ENCODE assay signal across 23 mouse cellular contexts in the genomic region with DNA sequence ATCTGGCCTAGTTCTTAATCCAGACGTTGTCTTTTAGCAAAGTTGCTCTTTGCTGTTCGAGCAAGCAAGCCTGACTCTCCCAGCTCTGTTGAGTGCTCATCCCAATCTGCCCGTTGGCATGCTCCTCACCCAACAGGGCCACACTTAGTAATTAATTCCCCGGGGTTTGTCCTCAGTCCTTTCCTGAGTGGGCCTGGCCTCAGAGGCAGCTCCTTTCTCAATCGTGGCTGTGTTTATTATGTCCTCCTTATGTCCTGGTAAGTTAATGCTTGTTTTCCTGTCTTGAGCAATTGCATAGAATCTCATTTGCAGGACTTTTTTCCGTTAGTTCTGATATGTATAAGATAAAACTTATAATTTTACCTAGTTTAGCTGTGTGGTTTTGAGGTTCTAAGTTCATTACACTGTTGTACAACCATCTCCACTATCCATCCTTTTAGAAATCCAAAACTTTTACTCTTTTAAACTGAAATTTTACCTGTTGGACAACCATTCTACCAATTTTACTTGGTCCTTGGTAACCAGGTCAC.
DNase-seq lines count a peak whose midpoint lies in the region; TF ChIP-seq lines count a peak whose summit lies in the region.
"Had no signal": no experiment of that assay in that cellular context is flagged by ENCODE, and none has a peak within 500 bp of the region (broad histone marks: within the 10 kb centered on the region; RNA-seq: fewer than 3 reads in every experiment).

No protein-coding gene starts in this region.

- H3K4me3 ChIP-seq in MEL (ENCODE audit: control insufficient read depth in 1 of 2, insufficient read depth in 1 of 2, low read depth in 2 of 2, low read length in 2 of 2), result no peak overlapping the region
- H3K4me3 ChIP-seq: embryonic facial prominence, embryonic 13.5 days; embryonic facial prominence, embryonic 15.5 days; erythroblast, embryonic 14.5 days; forebrain, embryonic 10.5 days; forebrain, embryonic 12.5 days had no signal

- H3K9ac ChIP-seq in MEL (ENCODE audit: control insufficient read depth, low read depth, low read length, poor library complexity, severe bottlenecking), result no peak overlapping the region
- H3K9ac ChIP-seq: embryonic facial prominence, embryonic 13.5 days; embryonic facial prominence, embryonic 15.5 days; forebrain, embryonic 12.5 days had no signal

- no peak for TF ChIP-seq POLR2A in MEL (IDR thresholded peaks at IDR 0.05; ENCODE audit: control insufficient read depth in 1 of 2, insufficient read depth in 1 of 2, low read depth in 1 of 2, low read length in 2 of 2, poor library complexity in 1 of 2)

- intact Hi-C loops in heart, postnatal 10 days (cut with DNase I), result no loop called here

- TF ChIP-seq RAD21 in MEL (IDR thresholded peaks at IDR 0.05; ENCODE audit: low read depth, low read length), result no peak

- peaks cover 12 to 23% of the 10 kb centered on the region in 2 experiments for H3K4me1 ChIP-seq in MEL (ENCODE audit: control insufficient read depth in 1 of 2, insufficient read depth in 2 of 2, low read length in 2 of 2)
- H3K4me1 ChIP-seq: embryonic facial prominence, embryonic 13.5 days; embryonic facial prominence, embryonic 15.5 days; forebrain, embryonic 10.5 days; forebrain, embryonic 12.5 days had no signal

- H3K36me3 ChIP-seq in MEL (ENCODE audit: control insufficient read depth in 1 of 2, insufficient read depth in 2 of 2, low read length in 2 of 2), result peaks cover 26 to 50% of the 10 kb centered on the region in 2 experiments

- 0 out of 2 replicates have a peak, but pooled peaks cover 4% of the 10 kb centered on the region for H3K79me2 ChIP-seq in MEL (ENCODE audit: control insufficient read depth, insufficient read depth, low read length, poor library complexity)

- H3K9me3 ChIP-seq in MEL (replicated peaks; ENCODE audit: insufficient read depth, low read length), result no peaks in the 10 kb centered on the region
- H3K9me3 ChIP-seq: embryonic facial prominence, embryonic 13.5 days; embryonic facial prominence, embryonic 15.5 days; forebrain, embryonic 10.5 days; forebrain, embryonic 12.5 days; G1E had no signal

- peak; percentile 87 for DNase-seq in heart, adult 11 months
- no peak for DNase-seq in heart, postnatal 10 days
- DNase-seq in 416B (ENCODE audit: low read depth) (peak; percentile 60), MEL (ENCODE audit: low read depth, low spot score) (peak; percentile 25)
- no peak for DNase-seq in spleen, adult 12 weeks (ENCODE audit: low spot score)
- no peak for DNase-seq in frontal cortex, postnatal 10 days (ENCODE audit: low spot score in 2 of 2)
- DNase-seq: adrenal gland, adult 2 months; adrenal gland, postnatal 10 days; adrenal gland, postnatal 25 days; B cell, adult 2 months; cerebellum, adult 11 months; cerebellum, adult 18-20 months; cerebellum, adult 8-10 months; cerebellum, postnatal 14 days; cerebellum, postnatal 36 days; embryo, embryonic 11 days had no signal

- TF ChIP-seq EP300 in MEL (IDR thresholded peaks at IDR 0.05; ENCODE audit: low read depth in 1 of 2, low read length in 2 of 2), result peak; percentile 49 to 81; a peak in 2 of 4 replicates

- no peaks in the 10 kb centered on the region for H3K27me3 ChIP-seq in MEL (ENCODE audit: control insufficient read depth in 1 of 2, insufficient read depth in 2 of 2, low read length in 2 of 2)
- H3K27me3 ChIP-seq: CH12.LX; embryonic facial prominence, embryonic 13.5 days; embryonic facial prominence, embryonic 15.5 days; forebrain, embryonic 12.5 days had no signal

- 0 out of 2 replicates have a peak overlapping the region, but pooled peaks have one; percentile 2 for H3K27ac ChIP-seq in MEL (ENCODE audit: control insufficient read depth, low read depth, low read length)
- H3K27ac ChIP-seq: embryonic facial prominence, embryonic 13.5 days; embryonic facial prominence, embryonic 15.5 days; forebrain, embryonic 10.5 days; forebrain, embryonic 12.5 days had no signal

- TF ChIP-seq CTCF in MEL (IDR thresholded peaks at IDR 0.05 in 2 of 3, conservative IDR thresholded peaks at IDR 0.05 in 1 of 3; ENCODE audit: control insufficient read depth in 1 of 3, insufficient read depth in 1 of 3, low read depth in 2 of 3, low read length in 3 of 3, poor library complexity in 1 of 3, severe bottlenecking in 1 of 3), result no peak

TF ChIP-seq in MEL, 35 proteins besides CTCF, POLR2A, EP300 and RAD21:
- TF ChIP-seq POLR2AphosphoS2 (IDR thresholded peaks at IDR 0.05; ENCODE audit: low read length), result no peak
- no peak for TF ChIP-seq SIN3A (IDR thresholded peaks at IDR 0.05; ENCODE audit: low read length)
- TF ChIP-seq CHD2 (IDR thresholded peaks at IDR 0.05; ENCODE audit: low read length), result no peak
- no peak for TF ChIP-seq MAFK (IDR thresholded peaks at IDR 0.05; ENCODE audit: borderline replicate concordance, low read depth, low read length)
- TF ChIP-seq NRF1 (IDR thresholded peaks at IDR 0.05; ENCODE audit: insufficient read depth, low read depth, low read length, poor library complexity, severe bottlenecking), result no peak
- TF ChIP-seq E2F4 (IDR thresholded peaks at IDR 0.05; ENCODE audit: borderline replicate concordance, low read depth, low read length), result no peak
- no peak for TF ChIP-seq MEF2A (IDR thresholded peaks at IDR 0.05; ENCODE audit: extremely low read depth, insufficient replicate concordance, low read depth, low read length, poor library complexity, severe bottlenecking)
- TF ChIP-seq JUND (IDR thresholded peaks at IDR 0.05; ENCODE audit: low read depth, low read length), result no peak
- peak; percentile 40; the same call in 1 of the 2 replicates for TF ChIP-seq MYB (IDR thresholded peaks at IDR 0.05; ENCODE audit: low read depth, low read length)
- 0 out of 2 replicates have a peak, but pooled peaks have one; percentile 37 for TF ChIP-seq RCOR1 (IDR thresholded peaks at IDR 0.05; ENCODE audit: low read depth, low read length)
- no peak for TF ChIP-seq CHD1 (IDR thresholded peaks at IDR 0.05; ENCODE audit: low read depth, low read length)
- TF ChIP-seq TCF12 (IDR thresholded peaks at IDR 0.05; ENCODE audit: low read depth, low read length), result peak; percentile 69
- peak; percentile 45 for TF ChIP-seq GATA1 (IDR thresholded peaks at IDR 0.05; ENCODE audit: low read depth, low read length)

Comparison
In these comparisons a context has a peak if more than half of its experiments do, and no peak if none do; other contexts are left out.
1. DNase-seq: peak in heart, adult 11 months (single experiment), 416B (single experiment) and MEL (single experiment); none in heart, postnatal 10 days (0 of 2), spleen, adult 12 weeks (single experiment) and frontal cortex, postnatal 10 days (0 of 2).